Mouse (Mus musculus) embryonic facial prominence, embryonic 12.5 days (tissue): Measurements from ENCODE around the gene Hoxa4. TPM values are rescaled to one million over a fixed set of nuclear protein-coding genes. Genes with fewer than 3 reads are reported as not detected.

ENCODE experiments used
- ATAC-seq: fragments of 200-750 bp; cut with Nextera tagmentation; 2 replicates; pipeline ENCODE4 v1.8.0; 2017; ENCODE audit not compliant: insufficient number of reproducible peaks, insufficient read depth, low FRiP score, low TSS enrichment
- H3K27ac ChIP-seq: fragments of 300-500 bp; sonication (generic); 2 replicates; pipeline ENCODE4 v1.5.1; 2016; ENCODE audit warnings: mild to moderate bottlenecking
- H3K27me3 ChIP-seq: fragments of 300-500 bp; sonication (generic); 2 replicates; pipeline ENCODE4 v1.6.1; 2016; ENCODE audit warnings: mild to moderate bottlenecking, moderate library complexity
- H3K36me3 ChIP-seq: fragments of 300-500 bp; sonication (generic); 2 replicates; pipeline ENCODE4 v1.6.1; 2016; ENCODE audit warnings: mild to moderate bottlenecking
- H3K4me1 ChIP-seq: fragments of 300-500 bp; sonication (generic); 2 replicates; pipeline ENCODE4 v1.6.1; 2016
- H3K4me2 ChIP-seq: fragments of 300-500 bp; sonication (generic); replicated peaks from 2 replicates; pipeline ENCODE4 v1.6.1; 2016; ENCODE audit warnings: mild to moderate bottlenecking, moderate library complexity
- H3K4me3 ChIP-seq: fragments of 300-500 bp; sonication (generic); 2 replicates; pipeline ENCODE4 v1.5.1; 2016; ENCODE audit warnings: mild to moderate bottlenecking
- H3K9ac ChIP-seq: fragments of 300-500 bp; sonication (generic); 2 replicates; pipeline ENCODE4 v1.6.1; 2016; ENCODE audit warnings: mild to moderate bottlenecking, moderate library complexity
- H3K9me3 ChIP-seq: fragments of 300-500 bp; sonication (generic); 2 replicates; pipeline ENCODE4 v1.6.1; 2016; ENCODE audit warnings: mild to moderate bottlenecking, moderate library complexity
- WGBS: fragments of 180-500 bp; shearing (Covaris S2); methylation state at CpG from one replicate; pipeline ENCODE4 v1.1.7; 2016; 5-methylcytosine and 5-hydroxymethylcytosine counted together
- polyA plus RNA-seq: library from polyadenylated mRNA; unstranded; fragments of >200 nt; fragmentation: Nextera tagmentation; extraction: Ambion mirVana; gene quantifications from 2 replicates; pipeline ENCODE4 v1.2.1, GENCODE M21; 2016

Hoxa4 gene
- polyA plus RNA-seq, 1 experiment from 2014 or later = not detected

GRCm38 (mm10) chr6:52234428-52235140 lies 43.0 kb upstream of the Hoxa4 start:
- H3K27me3 ChIP-seq = peaks cover 91% of the 10 kb centered on the region
- no peak for ATAC-seq

DNA sequence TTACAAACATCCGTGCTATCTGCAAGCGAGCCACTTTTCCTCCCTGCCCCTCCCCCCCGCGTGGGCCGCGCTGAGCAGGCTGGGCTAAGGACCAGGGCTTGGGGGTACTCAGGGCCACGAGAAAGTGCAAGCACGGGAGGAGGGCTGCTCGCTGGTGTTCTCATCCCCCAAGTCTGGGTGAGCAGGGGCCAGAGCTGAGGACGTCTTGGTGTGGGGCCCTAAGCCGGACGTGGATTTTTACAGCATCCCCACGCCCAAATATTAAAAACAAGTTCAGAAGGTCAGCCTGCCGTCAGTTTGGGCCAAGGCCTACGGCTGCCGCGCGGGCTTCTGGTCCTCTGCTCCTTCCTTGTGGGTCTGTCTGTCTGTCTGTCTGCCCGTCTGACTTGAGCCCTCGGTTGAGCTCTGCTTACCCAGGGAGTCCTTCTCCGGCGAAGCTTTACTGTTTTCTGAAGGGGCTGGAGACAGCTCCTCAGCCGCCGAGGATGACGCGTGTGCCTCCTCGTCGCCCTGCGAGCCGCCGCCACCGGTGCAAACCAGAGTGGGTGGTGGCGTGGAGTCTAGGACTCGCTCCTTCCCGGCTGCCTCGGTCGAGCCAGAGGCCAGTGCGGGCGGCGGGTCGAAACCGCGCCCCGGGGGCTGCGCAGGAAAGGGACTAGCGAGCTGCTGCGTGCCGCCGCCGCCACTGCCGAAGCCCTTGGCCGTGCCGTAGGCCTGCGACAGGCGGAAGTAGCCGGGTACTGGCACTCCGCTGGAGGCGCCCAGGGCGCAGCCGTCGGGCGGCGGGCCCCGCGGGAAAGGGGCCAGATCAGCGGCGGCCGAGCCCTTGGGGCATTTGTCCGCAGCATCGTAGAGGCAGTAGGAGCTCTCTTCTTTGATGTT lies 42.2 kb upstream of the Hoxa4 start:
- no peak for ATAC-seq
- no peaks in the 10 kb centered on the region for H3K36me3 ChIP-seq
- H3K9me3 ChIP-seq = no peaks in the 10 kb centered on the region
- no peaks in the 10 kb centered on the region for H3K4me1 ChIP-seq
- H3K9ac ChIP-seq = no peak overlapping the region
- under 1% methylated on average over 70 of the region's 70 CpGs for WGBS
- no peak overlapping the region; the same call in 1 of the 2 replicates for H3K4me3 ChIP-seq
- peaks cover 94% of the 10 kb centered on the region for H3K27me3 ChIP-seq
- no peak overlapping the region for H3K4me2 ChIP-seq
- no peak overlapping the region for H3K27ac ChIP-seq

More at GRCm38 (mm10) chr6:52234428-52235140, 43.0 kb upstream of the Hoxa4 start:
- Histone ChIP-seq H3K4me2 (no peak overlapping the region), H3K9me3 (no peaks in the 10 kb centered on the region), H3K27ac (no peak overlapping the region), H3K9ac (no peak overlapping the region), H3K4me1 (no peaks in the 10 kb centered on the region), H3K4me3 (no peak overlapping the region; the same call in 1 of the 2 replicates), H3K36me3 (no peaks in the 10 kb centered on the region)
- 2% methylated on average over 59 of the region's 68 CpGs for WGBS

GRCm38 (mm10) chr6:52232984-52233545 lies 41.5 kb upstream of the Hoxa4 start:
- H3K9me3 ChIP-seq = no peaks in the 10 kb centered on the region
- peaks cover 94% of the 10 kb centered on the region for H3K27me3 ChIP-seq
- 1% methylated on average over 23 of the region's 23 CpGs for WGBS
- no peak overlapping the region for H3K4me2 ChIP-seq
- no peak overlapping the region for H3K27ac ChIP-seq
- no peaks in the 10 kb centered on the region for H3K36me3 ChIP-seq
- ATAC-seq = no peak
- H3K4me1 ChIP-seq = no peaks in the 10 kb centered on the region
- no peak overlapping the region for H3K9ac ChIP-seq
- H3K4me3 ChIP-seq = no peak overlapping the region

DNA sequence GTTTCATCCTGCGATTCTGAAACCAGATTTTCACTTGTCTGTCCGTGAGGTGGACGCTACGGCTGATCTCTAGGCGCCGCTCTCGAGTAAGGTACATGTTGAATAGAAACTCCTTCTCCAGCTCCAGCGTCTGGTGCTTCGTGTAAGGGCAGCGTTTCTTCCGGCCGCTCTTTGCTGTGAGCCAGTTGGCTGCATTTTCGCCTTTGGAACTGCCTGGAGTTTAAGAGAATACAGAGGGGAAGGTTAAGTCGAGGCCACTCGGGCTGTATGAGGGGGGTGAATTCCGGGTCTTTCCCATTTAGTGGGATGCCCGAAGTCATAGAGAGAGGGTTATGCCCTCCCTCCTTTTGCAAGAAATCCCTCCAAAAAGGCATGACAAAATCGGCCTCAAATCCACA lies 41.0 kb upstream of the Hoxa4 start:
- Histone ChIP-seq H3K9me3 (no peaks in the 10 kb centered on the region), H3K4me1 (no peaks in the 10 kb centered on the region), H3K36me3 (no peaks in the 10 kb centered on the region), H3K9ac (no peak overlapping the region), H3K4me2 (no peak overlapping the region), H3K4me3 (no peak overlapping the region), H3K27ac (no peak overlapping the region), H3K27me3 (peaks cover 93% of the 10 kb centered on the region)
- ATAC-seq = no peak
- WGBS = under 1% methylated on average over 18 of the region's 18 CpGs

DNA sequence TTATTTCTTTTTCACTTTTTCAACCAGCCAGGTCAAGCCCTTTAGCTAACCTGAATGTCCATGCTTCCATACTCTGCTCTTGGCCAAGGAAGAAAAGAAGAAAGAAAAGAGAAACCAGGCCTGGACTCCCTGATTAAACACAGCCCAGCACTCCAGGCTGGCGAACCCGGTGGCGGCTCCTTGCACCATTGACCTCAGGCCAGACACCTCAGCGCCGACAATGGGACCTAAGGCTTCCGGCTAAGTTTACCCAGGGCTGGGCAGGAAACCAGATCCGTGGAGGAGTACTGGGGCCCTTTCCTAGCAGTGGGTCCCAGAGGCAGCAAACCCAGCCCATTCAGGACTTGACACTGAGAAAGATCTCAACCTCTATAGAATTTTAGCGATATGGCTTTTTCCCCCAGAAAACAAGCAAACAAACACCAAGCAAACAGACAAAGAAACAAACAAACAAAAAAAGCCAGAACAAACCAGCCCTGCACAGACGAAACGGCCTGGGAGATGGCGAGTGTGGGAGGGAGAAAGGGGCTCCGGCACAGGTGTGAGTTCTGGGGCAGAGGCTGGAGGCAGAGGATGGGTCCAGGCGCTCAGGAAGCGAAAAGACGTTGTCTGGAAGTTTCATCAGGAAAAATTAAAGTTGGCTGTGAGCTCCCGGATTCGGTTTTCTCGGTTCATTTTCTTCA lies 40.5 kb upstream of the Hoxa4 start:
- Histone ChIP-seq H3K4me3 (no peak overlapping the region), H3K4me2 (no peak overlapping the region), H3K9ac (no peak overlapping the region), H3K27me3 (peaks cover 93% of the 10 kb centered on the region), H3K9me3 (no peaks in the 10 kb centered on the region), H3K4me1 (no peaks in the 10 kb centered on the region), H3K36me3 (no peaks in the 10 kb centered on the region), H3K27ac (no peak overlapping the region)
- under 1% methylated on average over 18 of the region's 18 CpGs for WGBS
- ATAC-seq = no peak

- Histone ChIP-seq H3K4me2 (no peak within 1 kb of the TSS), H3K27me3 (peaks cover 93% of the 10 kb centered on the region), H3K27ac (no peak within 1 kb of the TSS), H3K9ac (no peak within 1 kb of the TSS), H3K9me3 (no peaks in the 10 kb centered on the region), H3K36me3 (no peaks in the 10 kb centered on the region), H3K4me3 (no peak within 1 kb of the TSS), H3K4me1 (no peaks in the 10 kb centered on the region)
- no peak for ATAC-seq
- WGBS = under 1% methylated on average over 26 of the region's 36 CpGs
Measured at GRCm38 (mm10) chr6:52230516-52231165, 39.1 kb upstream of the Hoxa4 start, which contains the start of gene Hoxa9. Gene Hoxa9 (minus strand): TSS chr6:52231089.

DNA sequence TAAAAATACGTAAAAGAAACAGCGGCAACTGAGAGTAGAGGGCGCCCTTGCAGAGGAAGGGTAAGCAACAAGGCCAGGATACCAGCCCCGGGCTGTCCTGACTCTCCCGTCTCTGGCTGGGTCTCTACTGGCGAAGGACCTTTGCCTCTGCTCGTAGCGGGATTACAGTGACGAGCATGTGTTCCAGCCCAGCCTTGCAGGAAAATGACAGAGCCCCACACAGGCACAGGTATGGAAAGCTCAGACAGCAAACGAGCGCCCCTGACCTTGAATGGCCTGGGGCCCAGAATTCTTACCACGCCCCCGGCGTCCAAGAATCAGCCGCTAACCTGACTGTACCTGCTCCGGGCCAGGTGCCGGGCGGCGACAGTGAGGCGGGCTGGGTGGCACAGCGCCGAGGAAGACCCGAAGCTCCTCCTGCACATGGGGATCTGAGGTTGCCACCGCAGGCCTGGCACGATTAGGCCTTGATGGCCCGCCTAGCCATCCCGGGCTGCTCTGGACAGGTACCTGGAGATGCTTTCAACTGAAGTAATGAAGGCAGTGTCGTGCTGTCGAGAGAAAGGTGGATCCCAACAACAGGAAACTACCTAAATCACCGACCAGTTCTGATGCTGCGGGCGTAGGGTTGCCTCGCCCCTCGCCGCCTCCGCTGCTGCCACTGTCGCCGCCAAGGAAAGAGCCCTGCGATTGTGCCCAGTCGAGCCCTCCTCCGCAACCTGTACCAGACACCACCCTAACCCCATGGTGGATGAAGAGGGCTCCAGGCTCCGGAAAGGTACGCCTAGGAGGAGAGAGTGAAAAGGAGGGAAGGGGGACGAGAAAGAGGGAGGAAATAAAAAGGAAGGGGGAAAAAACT lies 38.2 kb upstream of the Hoxa4 start:
- Histone ChIP-seq H3K4me2 (no peak overlapping the region), H3K27ac (no peak overlapping the region), H3K9me3 (no peaks in the 10 kb centered on the region), H3K4me1 (no peaks in the 10 kb centered on the region), H3K4me3 (no peak overlapping the region), H3K36me3 (no peaks in the 10 kb centered on the region), H3K27me3 (peaks cover 93% of the 10 kb centered on the region), H3K9ac (no peak overlapping the region)
- no peak for ATAC-seq
- WGBS = 2% methylated on average over 42 of the region's 44 CpGs

- Histone ChIP-seq H3K27ac (no peak overlapping the region), H3K27me3 (peaks cover 93% of the 10 kb centered on the region), H3K9ac (no peak overlapping the region), H3K4me2 (no peak overlapping the region), H3K4me1 (no peaks in the 10 kb centered on the region), H3K36me3 (no peaks in the 10 kb centered on the region), H3K4me3 (no peak overlapping the region), H3K9me3 (no peaks in the 10 kb centered on the region)
- ATAC-seq = no peak
- WGBS = 1% methylated on average over 38 of the region's 38 CpGs
Measured at GRCm38 (mm10) chr6:52228475-52229465, 37.2 kb upstream of the Hoxa4 start.

- Histone ChIP-seq H3K36me3 (no peaks in the 10 kb centered on the region), H3K9me3 (no peaks in the 10 kb centered on the region), H3K27me3 (peaks cover 93% of the 10 kb centered on the region), H3K4me1 (no peaks in the 10 kb centered on the region), H3K27ac (no peak overlapping the region), H3K9ac (no peak overlapping the region), H3K4me3 (no peak overlapping the region), H3K4me2 (no peak overlapping the region)
- 2% methylated on average over 11 of the region's 11 CpGs for WGBS
- ATAC-seq = no peak
Measured at GRCm38 (mm10) chr6:52227470-52228222, 36.1 kb upstream of the Hoxa4 start.
